Mouse (Mus musculus): ENCODE data around the gene Vmn1r123.
"Not testable (repeated sequence)": the region's sequence is repeated elsewhere in the genome, so short reads cannot be mapped to it uniquely, and the experiment has no call there.

Vmn1r123 gene

GRCm38 (mm10) chr7:21161885-21162284 lies at the start of gene Vmn1r123:
TSS of gene Vmn1r123 (plus strand) at chr7:21162185.
- DNase-seq (ENCODE audit: low read depth, low spot score), result not testable (repeated sequence)

- DNase-seq (ENCODE audit: low read depth, low spot score), result not testable (repeated sequence)
Measured at GRCm38 (mm10) chr7:21134028-21134427, 28.0 kb upstream of the Vmn1r123 start, which contains the start of gene Vmn1r122. TSS of gene Vmn1r122 (minus strand) at chr7:21134128.

GRCm38 (mm10) chr7:21190323-21190722 lies 28.3 kb downstream of the Vmn1r123 start, which contains the start of gene Gm5157:
TSS of gene Gm5157 (minus strand) at chr7:21190423.
- not testable (repeated sequence) for DNase-seq (ENCODE audit: low read depth, low spot score)

Data from brain, embryonic 18.5 days (tissue).